Mouse (Mus musculus) spleen, embryonic (tissue): Measurements from ENCODE around the gene Soat1.
"Not testable (repeated sequence)": the region's sequence is repeated elsewhere in the genome, so short reads cannot be mapped to it uniquely, and the experiment has no call there.

Experiments used
- CTCF ChIA-PET: fragments of 350-600 bp; sonication (Branson Sonifier 250); formaldehyde crosslinking; loops from one replicate; lab custom pipeline; 2022; lab: Charles Lee

The Soat1 gene

DNA sequence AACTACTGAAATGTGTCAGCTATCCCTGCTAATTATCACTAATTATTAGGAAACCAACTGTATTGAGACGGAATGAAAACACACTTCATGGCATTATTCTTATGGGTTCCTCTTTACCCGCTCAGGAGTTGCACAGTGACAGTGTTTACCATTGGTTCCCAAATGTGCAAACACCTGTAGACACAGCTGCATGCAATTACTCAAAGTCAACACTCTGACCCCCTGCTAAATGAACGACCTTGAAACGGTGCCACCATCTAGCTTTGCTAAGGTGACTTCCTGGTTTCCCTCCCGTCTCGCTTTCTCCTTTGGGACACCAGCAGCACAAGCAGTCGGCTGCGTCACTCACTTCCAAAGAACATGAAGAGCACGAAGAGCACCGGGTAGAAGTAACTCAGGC, 41.6 kb downstream of the Soat1 start:
- CTCF ChIA-PET = no interaction called here

DNA sequence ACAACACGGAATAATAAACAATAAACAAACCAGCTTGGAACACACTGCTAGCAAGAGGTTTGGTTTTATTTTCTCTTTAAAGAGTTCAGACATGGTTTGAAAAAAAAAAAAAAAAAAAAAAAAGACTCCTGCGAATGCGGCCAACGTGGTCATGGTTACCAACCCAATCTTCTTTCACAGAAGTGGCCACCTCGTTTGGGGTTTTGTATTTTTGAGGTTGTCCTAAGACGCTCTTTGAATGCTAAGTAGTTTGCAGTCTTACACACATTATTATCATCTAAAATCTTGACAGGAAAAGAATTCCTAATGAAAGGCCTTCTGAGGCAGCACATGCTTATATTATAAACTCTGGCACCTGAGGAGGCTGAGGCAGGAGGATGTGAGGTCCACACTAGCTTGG, 45.7 kb downstream of the Soat1 start:
- CTCF ChIA-PET = no interaction called here

DNA sequence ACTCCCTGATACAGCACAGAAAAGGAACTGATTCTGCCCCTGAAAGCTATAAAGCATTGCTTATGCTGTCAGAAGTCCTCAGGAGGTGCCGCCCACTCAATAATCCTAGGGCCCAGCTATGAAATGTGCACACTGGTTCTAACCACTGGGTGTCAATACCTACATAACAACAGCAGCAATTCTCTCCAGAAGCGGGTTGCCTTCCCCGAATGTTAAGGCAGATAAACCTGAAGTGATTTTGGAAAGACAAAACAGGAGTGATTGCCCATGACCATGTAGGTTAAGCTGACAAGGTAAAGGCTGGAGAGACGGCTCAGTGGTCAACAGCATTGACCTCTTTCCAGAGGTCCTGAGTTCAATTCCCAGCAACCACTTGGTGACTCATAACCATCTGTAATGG, 48.4 kb downstream of the Soat1 start:
- CTCF ChIA-PET = no interaction called here

DNA sequence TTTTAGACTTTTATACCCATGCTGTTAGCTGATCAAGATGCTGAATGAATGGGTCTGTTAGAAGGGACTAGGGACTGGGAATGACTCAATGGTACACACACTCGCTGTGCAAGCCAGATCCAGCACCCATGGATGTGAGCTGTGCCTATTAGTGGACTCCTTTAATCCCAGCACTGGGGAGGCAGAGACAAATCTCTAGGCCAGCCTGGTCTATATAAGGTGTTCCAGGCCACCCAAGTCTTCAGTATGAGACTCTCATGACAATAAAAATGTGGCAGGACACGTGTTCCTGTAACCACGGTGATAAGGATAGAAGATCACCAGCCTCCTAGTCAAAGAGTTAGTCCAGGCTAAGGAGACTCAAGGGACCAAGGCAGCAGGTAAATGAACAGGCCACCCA, 50.1 kb downstream of the Soat1 start:
- CTCF ChIA-PET = no interaction called here

DNA sequence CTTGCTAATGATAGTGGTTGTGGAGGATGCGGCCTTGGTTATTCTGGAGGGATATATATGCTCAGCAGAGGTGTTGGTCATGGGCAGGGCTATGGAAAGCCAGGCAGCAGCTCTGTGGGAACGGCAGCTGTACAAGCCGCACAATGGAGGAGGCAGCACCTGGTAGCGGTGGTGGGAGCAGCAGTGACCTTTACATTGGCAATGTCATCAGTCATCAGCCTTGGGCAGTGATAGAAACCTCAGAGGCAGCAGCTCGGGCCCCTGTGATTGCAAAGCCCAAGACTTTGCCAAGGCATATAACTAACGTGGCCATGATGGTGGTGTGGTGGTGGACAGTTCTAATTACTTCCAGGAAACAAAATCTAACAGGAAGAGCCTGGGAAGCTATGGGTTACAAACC, 50.6 kb downstream of the Soat1 start:
- CTCF ChIA-PET = no interaction called here

DNA sequence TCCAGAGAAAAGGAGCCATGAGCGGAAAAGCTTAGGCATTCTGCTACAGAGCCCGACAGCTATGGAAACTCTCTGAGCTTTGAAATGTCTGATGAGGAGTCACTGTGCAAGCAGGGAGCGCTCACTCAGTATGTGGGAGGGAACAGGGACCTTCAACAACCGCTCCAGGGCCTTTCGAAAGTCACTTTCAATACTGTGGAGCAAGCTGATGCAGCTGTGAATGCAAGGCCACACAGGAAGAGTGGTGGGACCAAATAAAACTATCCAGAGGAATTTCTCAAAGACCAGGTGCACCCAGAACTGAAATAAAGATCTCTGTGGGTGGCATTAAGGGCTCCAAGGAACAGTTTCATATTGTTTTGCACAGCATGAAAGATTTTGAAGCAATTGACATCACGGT, 51.3 kb downstream of the Soat1 start:
- CTCF ChIA-PET = no interaction called here

DNA sequence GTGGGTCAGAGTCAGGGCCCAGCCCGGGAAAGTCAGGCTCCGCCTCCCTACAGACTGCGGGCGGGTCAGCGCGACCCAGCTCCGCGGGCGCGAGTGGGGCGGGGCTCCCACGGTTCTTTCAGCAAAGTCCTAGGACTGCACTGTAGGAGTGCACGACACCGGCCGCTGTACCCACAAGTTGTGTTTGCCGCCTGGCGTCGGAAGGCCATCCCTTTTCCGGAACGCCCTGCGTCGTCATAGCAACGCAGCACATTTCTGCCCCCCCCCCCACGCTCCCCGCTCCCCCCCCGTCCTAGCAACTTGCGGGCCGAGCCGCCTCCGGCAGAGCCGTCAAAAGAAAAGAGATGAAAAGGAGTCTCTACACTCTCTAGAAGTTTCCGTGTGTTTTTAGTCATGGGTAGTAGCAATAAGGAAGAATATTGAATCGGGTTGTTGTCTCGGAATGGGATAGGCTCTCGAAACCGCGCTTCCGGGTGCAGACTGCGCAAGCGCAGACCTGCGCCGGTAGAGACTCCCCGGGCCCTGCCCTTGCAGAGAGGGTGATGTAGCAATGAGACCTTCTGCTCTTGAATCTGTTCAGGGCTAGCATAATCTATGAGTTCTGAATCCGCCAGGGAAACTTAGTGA, 53.3 kb downstream of the Soat1 start, which contains the start of gene Axdnd1:
Axdnd1 (minus strand) TSS at position 489 of the 627 bp plus-strand sequence.
- CTCF ChIA-PET = interaction anchor here (0.7 kb wide), 1 partner anchor 323 kb away, joined by 4 read pairs; no protein-coding TSS in a partner anchor

DNA sequence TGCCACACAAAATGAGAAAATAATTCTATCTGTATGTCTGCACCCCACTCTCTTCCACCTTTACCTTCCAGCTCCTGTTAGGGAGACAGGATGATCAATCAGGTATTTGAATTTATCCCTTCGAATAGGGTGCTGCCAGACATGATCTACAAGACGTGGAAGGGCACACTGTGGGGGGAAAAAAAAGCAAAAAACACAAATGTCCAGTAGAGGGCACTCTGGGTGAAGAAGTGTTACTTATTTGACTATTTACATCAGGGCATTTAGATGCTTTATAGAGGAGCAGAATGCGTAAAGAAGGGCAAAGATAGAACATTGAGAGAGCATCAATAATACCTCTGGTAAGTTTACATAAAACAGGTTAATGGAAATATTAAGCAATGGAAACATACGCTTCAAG, 56.0 kb downstream of the Soat1 start:
- CTCF ChIA-PET = no interaction called here

DNA sequence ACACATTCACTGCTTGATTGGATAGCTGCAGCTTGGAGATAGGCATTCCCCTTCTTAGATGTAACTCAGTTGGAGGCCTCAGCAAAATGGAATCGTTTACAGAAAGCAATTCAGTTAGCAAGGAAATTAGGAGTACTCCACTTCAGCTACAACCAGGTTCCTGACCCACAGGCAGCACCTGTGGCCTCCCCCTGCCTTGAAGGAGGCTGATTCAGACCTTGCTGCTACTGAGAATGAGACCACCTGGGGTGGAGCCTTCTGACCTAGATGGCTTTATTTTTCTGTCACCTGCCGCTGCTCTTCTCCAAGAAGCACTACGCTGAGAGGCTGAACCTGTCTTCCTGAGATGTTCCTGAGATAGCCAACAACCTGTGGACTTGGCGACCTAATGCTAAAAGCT, 65.6 kb downstream of the Soat1 start:
- CTCF ChIA-PET = no interaction called here

DNA sequence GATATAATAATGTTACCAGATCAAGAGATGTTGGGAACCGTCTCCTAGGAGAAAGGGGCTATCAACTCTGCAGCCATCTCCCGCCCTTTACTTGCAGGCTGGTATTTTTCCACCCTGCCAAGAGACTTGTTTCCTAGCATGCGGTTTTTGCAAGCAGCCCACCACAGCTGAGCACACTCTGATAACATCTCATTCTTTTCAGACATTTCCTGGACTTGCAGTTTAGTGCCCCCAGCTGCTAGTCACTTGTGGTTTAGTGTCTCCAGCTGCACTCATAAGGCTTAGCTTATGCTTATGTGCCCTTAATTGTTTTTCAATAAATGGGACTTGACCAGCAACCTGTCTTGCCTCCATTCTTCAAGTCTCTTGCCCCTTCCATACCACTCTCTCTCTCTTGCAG, 66.1 kb downstream of the Soat1 start:
- CTCF ChIA-PET = no interaction called here

DNA sequence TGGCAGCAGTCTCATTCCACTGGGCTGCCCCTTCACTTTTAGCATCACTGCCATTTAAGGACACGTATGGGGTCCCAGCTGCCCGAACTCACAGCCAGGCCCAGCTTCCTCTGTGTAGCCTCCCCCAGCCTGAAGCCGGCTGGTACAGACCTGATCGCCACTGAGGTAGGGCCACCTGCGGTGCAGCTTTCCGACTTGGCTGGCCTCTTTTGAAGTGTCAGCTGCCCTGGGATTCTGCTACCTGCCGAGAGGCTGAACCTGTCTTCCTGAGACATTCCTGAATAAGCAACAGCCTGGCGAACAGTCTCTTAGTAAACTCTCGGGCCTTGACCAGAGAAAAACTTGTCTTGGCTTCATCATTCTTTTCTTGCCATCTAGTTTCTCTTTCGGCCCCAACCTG, 70.9 kb downstream of the Soat1 start:
- CTCF ChIA-PET = interaction anchor here (0.6 kb wide), 1 partner anchor 20 kb away, joined by 3 read pairs; no protein-coding TSS in a partner anchor

DNA sequence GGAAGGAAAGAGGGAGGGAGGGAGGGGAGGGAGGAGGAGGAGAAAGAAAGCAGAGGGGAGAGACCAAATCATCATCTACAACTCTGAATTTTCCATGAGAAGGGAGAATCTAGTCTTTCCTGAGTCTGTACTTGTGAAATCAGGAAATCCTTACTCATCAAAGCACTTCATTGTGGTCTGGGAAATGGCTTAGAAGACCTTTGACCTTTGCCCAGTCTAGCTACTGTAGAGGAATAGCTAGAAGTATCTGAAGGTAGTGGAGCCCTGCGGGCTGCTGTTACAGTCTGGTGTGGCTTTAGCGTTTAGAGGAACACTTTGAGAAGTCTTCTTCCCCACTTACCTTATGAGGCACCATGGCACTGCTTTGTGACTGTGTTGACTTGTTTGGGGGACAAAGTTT, 71.6 kb downstream of the Soat1 start:
- CTCF ChIA-PET = no interaction called here

DNA sequence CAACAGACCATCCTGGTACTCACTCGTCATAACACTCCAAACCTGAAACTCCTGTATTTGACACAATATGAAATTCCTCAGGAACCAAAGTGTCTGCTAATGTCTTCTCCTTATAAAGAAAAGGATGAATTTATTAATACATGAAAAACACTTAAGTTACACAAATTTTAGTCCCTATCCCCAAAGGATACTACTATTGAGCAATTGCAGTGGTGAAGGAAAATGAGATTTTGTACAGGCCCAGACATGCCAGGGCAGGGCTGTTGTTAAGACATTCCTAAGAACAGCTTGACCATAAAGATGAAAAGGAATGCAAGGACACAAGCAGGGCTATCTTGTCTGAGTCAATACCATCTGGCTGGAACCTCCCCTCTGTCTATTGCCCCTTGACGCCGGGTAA, 74.0 kb downstream of the Soat1 start:
- CTCF ChIA-PET = not testable (repeated sequence)

DNA sequence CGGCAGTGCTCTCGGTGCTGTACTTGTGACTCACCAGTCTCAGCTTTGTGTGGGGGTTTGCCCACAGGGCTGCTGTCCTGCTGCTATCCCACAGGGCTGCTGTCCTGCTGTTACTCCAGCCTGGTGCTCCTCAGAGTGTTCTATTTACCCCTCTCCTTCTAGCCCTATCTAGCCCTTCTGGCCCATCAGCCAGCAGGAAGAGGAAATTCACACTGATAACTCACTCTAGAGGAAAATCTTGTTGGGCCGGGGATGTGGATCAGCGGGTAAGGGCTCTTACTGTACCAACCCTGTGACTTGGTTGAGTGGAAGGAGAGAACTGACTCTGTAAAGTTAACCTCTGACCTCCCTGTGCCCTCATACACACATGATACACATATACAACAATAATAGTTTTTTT, 81.0 kb downstream of the Soat1 start:
- CTCF ChIA-PET = no interaction called here

DNA sequence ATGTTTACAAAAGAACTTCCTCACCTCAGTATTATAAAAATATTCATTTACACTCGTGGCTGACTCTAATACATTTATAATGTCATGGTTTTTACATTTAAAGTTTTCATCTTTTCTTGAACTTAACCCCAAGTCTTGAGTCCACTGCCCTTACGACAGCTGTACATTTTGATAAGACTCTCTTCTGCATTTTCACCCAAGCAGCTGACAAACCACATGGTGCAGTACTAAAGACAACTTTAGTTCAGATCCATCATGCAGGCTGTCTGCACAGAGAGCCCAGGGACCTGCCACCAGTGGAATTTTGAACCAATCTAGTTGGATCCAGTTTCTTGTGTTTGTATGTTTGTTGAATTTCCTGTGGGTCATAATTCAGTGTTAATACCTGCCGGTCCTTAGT, 87.3 kb downstream of the Soat1 start:
- CTCF ChIA-PET = no interaction called here

DNA sequence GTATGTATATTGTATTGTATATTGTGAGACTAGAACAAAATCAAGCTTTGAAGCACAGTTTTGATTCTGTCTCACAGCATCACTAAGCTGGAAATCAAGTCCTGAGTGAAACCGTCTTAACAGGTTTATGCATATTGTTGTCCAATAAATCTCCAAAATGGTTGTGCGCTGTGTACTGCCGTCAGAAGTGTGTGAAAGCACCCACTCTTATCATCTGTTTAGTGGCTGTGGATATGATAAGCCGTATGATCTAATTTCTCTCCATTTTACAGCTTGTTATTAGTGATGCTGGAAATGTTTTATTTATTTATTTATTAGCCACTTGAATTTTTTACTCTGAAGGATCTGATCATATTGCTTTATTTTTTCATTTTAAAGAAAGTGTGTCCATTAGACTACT, 87.9 kb downstream of the Soat1 start:
- CTCF ChIA-PET = no interaction called here

DNA sequence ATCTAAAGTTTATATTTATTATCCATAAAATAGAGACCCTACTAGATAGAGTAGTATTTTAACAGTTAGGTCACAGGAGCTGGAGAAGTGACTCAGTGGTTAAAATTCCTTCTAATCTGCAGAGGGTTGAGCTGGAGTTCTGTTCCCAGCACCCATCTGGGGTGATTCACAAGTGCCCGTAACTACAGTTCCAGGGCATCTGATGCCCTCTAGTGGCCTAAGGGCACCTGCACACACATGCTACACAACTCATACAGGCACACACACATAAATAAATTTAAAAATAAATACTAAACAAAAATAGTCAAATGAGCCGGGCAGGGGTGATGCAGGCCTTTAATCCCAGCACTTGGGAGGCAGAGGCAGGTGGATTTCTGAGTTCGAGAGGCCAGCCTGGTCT, 92.9 kb downstream of the Soat1 start:
- CTCF ChIA-PET = no interaction called here
